Mouse (Mus musculus): ENCODE measurements around the gene Castor2. TPM values are rescaled to one million over a fixed set of nuclear protein-coding genes. Genes with fewer than 3 reads are reported as not detected.

The Castor2 gene
- polyA plus RNA-seq, 1 experiment from 2014 or later: 12.3 TPM

- Histone ChIP-seq H3K27me3 (ENCODE audit: control insufficient read depth, insufficient read depth, low read length) (no peaks in the 10 kb centered on the region), H3K27ac (ENCODE audit: low read depth, low read length) (no peak overlapping the region), H3K4me3 (ENCODE audit: low read depth, low read length) (no peak overlapping the region), H3K4me2 (replicated peaks; ENCODE audit: low read depth, low read length) (no peak overlapping the region), H3K36me3 (ENCODE audit: control insufficient read depth, insufficient read depth, low read length) (no peaks in the 10 kb centered on the region), H3K4me1 (replicated peaks; ENCODE audit: control insufficient read depth, insufficient read depth, low read length) (no peaks in the 10 kb centered on the region), H3K9ac (ENCODE audit: low read depth, low read length) (no peak overlapping the region), H3K9me3 (ENCODE audit: control insufficient read depth, low read length) (no peaks in the 10 kb centered on the region)
- 84% methylated on average over 17 of the region's 17 CpGs for WGBS
- no peak for DNase-seq (ENCODE audit: low spot score)
- no peak for ATAC-seq (ENCODE audit: low FRiP score)
These were observed 25.9 kb upstream of the Castor2 start for GRCm38 (mm10) chr5:134073512-134074041.

GRCm38 (mm10) chr5:134074368-134074767 lies 25.1 kb upstream of the Castor2 start:
- no peak for DNase-seq (ENCODE audit: low spot score)
- no peaks in the 10 kb centered on the region for H3K4me1 ChIP-seq (replicated peaks; ENCODE audit: control insufficient read depth, insufficient read depth, low read length)
- no peak overlapping the region for H3K27ac ChIP-seq (ENCODE audit: low read depth, low read length)
- no peaks in the 10 kb centered on the region for H3K36me3 ChIP-seq (ENCODE audit: control insufficient read depth, insufficient read depth, low read length)
- ATAC-seq (ENCODE audit: low FRiP score): no peak
- H3K4me2 ChIP-seq (replicated peaks; ENCODE audit: low read depth, low read length): no peak overlapping the region
- no peak overlapping the region for H3K9ac ChIP-seq (ENCODE audit: low read depth, low read length)
- H3K4me3 ChIP-seq (ENCODE audit: low read depth, low read length): no peak overlapping the region
- H3K9me3 ChIP-seq (ENCODE audit: control insufficient read depth, low read length): no peaks in the 10 kb centered on the region
- H3K27me3 ChIP-seq (ENCODE audit: control insufficient read depth, insufficient read depth, low read length): no peaks in the 10 kb centered on the region

- no peak overlapping the region for H3K9ac ChIP-seq (ENCODE audit: low read depth, low read length)
- H3K27me3 ChIP-seq (ENCODE audit: control insufficient read depth, insufficient read depth, low read length): no peaks in the 10 kb centered on the region
- ATAC-seq (ENCODE audit: low FRiP score) (no peak), DNase-seq (ENCODE audit: low spot score) (no peak)
- no peaks in the 10 kb centered on the region for H3K36me3 ChIP-seq (ENCODE audit: control insufficient read depth, insufficient read depth, low read length)
- H3K27ac ChIP-seq (ENCODE audit: low read depth, low read length): no peak overlapping the region
- H3K4me2 ChIP-seq (replicated peaks; ENCODE audit: low read depth, low read length): no peak overlapping the region
- no peak overlapping the region for H3K4me3 ChIP-seq (ENCODE audit: low read depth, low read length)
- 93% methylated on average over 11 of the region's 11 CpGs for WGBS
- no peaks in the 10 kb centered on the region for H3K9me3 ChIP-seq (ENCODE audit: control insufficient read depth, low read length)
- no peaks in the 10 kb centered on the region for H3K4me1 ChIP-seq (replicated peaks; ENCODE audit: control insufficient read depth, insufficient read depth, low read length)
These were observed 23.3 kb upstream of the Castor2 start for GRCm38 (mm10) chr5:134076175-134076574.

GRCm38 (mm10) chr5:134080685-134081548 lies 18.6 kb upstream of the Castor2 start:
- no peaks in the 10 kb centered on the region for H3K9me3 ChIP-seq (ENCODE audit: control insufficient read depth, low read length)
- H3K4me1 ChIP-seq (replicated peaks; ENCODE audit: control insufficient read depth, insufficient read depth, low read length): no peaks in the 10 kb centered on the region; the same call in 1 of the 2 replicates
- WGBS: 36% methylated on average over 18 of the region's 18 CpGs
- H3K4me2 ChIP-seq (replicated peaks; ENCODE audit: low read depth, low read length): no peak overlapping the region
- H3K27me3 ChIP-seq (ENCODE audit: control insufficient read depth, insufficient read depth, low read length): no peaks in the 10 kb centered on the region
- H3K27ac ChIP-seq (ENCODE audit: low read depth, low read length): 0 out of 2 replicates have a peak overlapping the region, but pooled peaks have one; percentile 36
- no peak overlapping the region for H3K9ac ChIP-seq (ENCODE audit: low read depth, low read length)
- peak; percentile 50 for DNase-seq (ENCODE audit: low spot score)
- no peaks in the 10 kb centered on the region for H3K36me3 ChIP-seq (ENCODE audit: control insufficient read depth, insufficient read depth, low read length)
- ATAC-seq (ENCODE audit: low FRiP score): peak; percentile 22; the same call in 1 of the 2 replicates
- no peak overlapping the region for H3K4me3 ChIP-seq (ENCODE audit: low read depth, low read length)

GRCm38 (mm10) chr5:134085227-134085626 lies 14.3 kb upstream of the Castor2 start:
- Histone ChIP-seq H3K4me2 (replicated peaks; ENCODE audit: low read depth, low read length) (no peak overlapping the region), H3K4me1 (replicated peaks; ENCODE audit: control insufficient read depth, insufficient read depth, low read length) (no peaks in the 10 kb centered on the region; the same call in 1 of the 2 replicates), H3K4me3 (ENCODE audit: low read depth, low read length) (no peak overlapping the region), H3K9ac (ENCODE audit: low read depth, low read length) (no peak overlapping the region), H3K27ac (ENCODE audit: low read depth, low read length) (no peak overlapping the region), H3K27me3 (ENCODE audit: control insufficient read depth, insufficient read depth, low read length) (no peaks in the 10 kb centered on the region), H3K36me3 (ENCODE audit: control insufficient read depth, insufficient read depth, low read length) (no peaks in the 10 kb centered on the region), H3K9me3 (ENCODE audit: control insufficient read depth, low read length) (no peaks in the 10 kb centered on the region)
- ATAC-seq (ENCODE audit: low FRiP score): no peak
- 66% methylated on average over 4 of the region's 4 CpGs for WGBS
- DNase-seq (ENCODE audit: low spot score): no peak

- Histone ChIP-seq H3K4me3 (ENCODE audit: low read depth, low read length) (no peak overlapping the region), H3K27me3 (ENCODE audit: control insufficient read depth, insufficient read depth, low read length) (no peaks in the 10 kb centered on the region), H3K27ac (ENCODE audit: low read depth, low read length) (no peak overlapping the region), H3K9me3 (ENCODE audit: control insufficient read depth, low read length) (no peaks in the 10 kb centered on the region), H3K4me2 (replicated peaks; ENCODE audit: low read depth, low read length) (no peak overlapping the region), H3K9ac (ENCODE audit: low read depth, low read length) (no peak overlapping the region), H3K4me1 (replicated peaks; ENCODE audit: control insufficient read depth, insufficient read depth, low read length) (no peaks in the 10 kb centered on the region; the same call in 1 of the 2 replicates), H3K36me3 (ENCODE audit: control insufficient read depth, insufficient read depth, low read length) (no peaks in the 10 kb centered on the region)
- 83% methylated on average over 3 of the region's 3 CpGs for WGBS
- DNase-seq (ENCODE audit: low spot score) (no peak), ATAC-seq (ENCODE audit: low FRiP score) (no peak)
These were observed 13.4 kb upstream of the Castor2 start for GRCm38 (mm10) chr5:134085887-134086639.

GRCm38 (mm10) chr5:134087211-134087610 lies 12.3 kb upstream of the Castor2 start:
- DNase-seq (ENCODE audit: low spot score): no peak
- Histone ChIP-seq H3K27me3 (ENCODE audit: control insufficient read depth, insufficient read depth, low read length) (no peaks in the 10 kb centered on the region), H3K9ac (ENCODE audit: low read depth, low read length) (no peak overlapping the region), H3K27ac (ENCODE audit: low read depth, low read length) (no peak overlapping the region), H3K4me1 (replicated peaks; ENCODE audit: control insufficient read depth, insufficient read depth, low read length) (no peaks in the 10 kb centered on the region), H3K9me3 (ENCODE audit: control insufficient read depth, low read length) (no peaks in the 10 kb centered on the region), H3K36me3 (ENCODE audit: control insufficient read depth, insufficient read depth, low read length) (no peaks in the 10 kb centered on the region), H3K4me2 (replicated peaks; ENCODE audit: low read depth, low read length) (no peak overlapping the region), H3K4me3 (ENCODE audit: low read depth, low read length) (no peak overlapping the region)
- WGBS: 81% methylated on average over 5 of the region's 5 CpGs
- ATAC-seq (ENCODE audit: low FRiP score): no peak

- Histone ChIP-seq H3K4me2 (replicated peaks; ENCODE audit: low read depth, low read length) (no peak overlapping the region), H3K9ac (ENCODE audit: low read depth, low read length) (no peak overlapping the region), H3K27me3 (ENCODE audit: control insufficient read depth, insufficient read depth, low read length) (no peaks in the 10 kb centered on the region), H3K4me1 (replicated peaks; ENCODE audit: control insufficient read depth, insufficient read depth, low read length) (no peaks in the 10 kb centered on the region), H3K4me3 (ENCODE audit: low read depth, low read length) (no peak overlapping the region), H3K36me3 (ENCODE audit: control insufficient read depth, insufficient read depth, low read length) (no peaks in the 10 kb centered on the region), H3K9me3 (ENCODE audit: control insufficient read depth, low read length) (no peaks in the 10 kb centered on the region), H3K27ac (ENCODE audit: low read depth, low read length) (no peak overlapping the region)
- ATAC-seq (ENCODE audit: low FRiP score) (no peak), DNase-seq (ENCODE audit: low spot score) (no peak)
- 89% methylated on average over 2 of the region's 2 CpGs for WGBS
These were observed 3.7 kb upstream of the Castor2 start for GRCm38 (mm10) chr5:134095766-134096165.

Measured in hindbrain, embryonic 11.5 days (tissue).